Comparison of ENCODE assay signal across 9 mouse cellular contexts in genomic region chr9:83487771-83488470, GRCm38 (mm10). TPM values are rescaled to one million over a fixed set of nuclear protein-coding genes. Genes with fewer than 3 reads are reported as not detected.
A peak's percentile ranks its signal among the peaks of the same experiment; 100 is the strongest.
DNase-seq lines count a peak whose midpoint lies in the region; ATAC-seq lines count a peak whose summit lies in the region.
"Had no signal": no experiment of that assay in that cellular context is flagged by ENCODE, and none has a peak within 500 bp of the region (broad histone marks: within the 10 kb centered on the region; RNA-seq: fewer than 3 reads in every experiment).

No protein-coding gene starts in this region.

- H3K4me2 ChIP-seq in forebrain, embryonic 14.5 days (ENCODE audit: low read length), result peak overlapping the region; percentile 18

- 34% methylated on average over 9 of the region's 9 CpGs for WGBS in forebrain, embryonic 14.5 days

- H3K27me3 ChIP-seq in forebrain, embryonic 14.5 days (replicated peaks; ENCODE audit: control insufficient read depth, insufficient read depth, low read length), result no peaks in the 10 kb centered on the region
- H3K27me3 ChIP-seq: lung, embryonic 15.5 days had no signal

- ATAC-seq in forebrain, embryonic 14.5 days, result peak; percentile 97

- H3K9me3 ChIP-seq in forebrain, embryonic 14.5 days (replicated peaks; ENCODE audit: control insufficient read depth, low read length), result no peaks in the 10 kb centered on the region
- H3K9me3 ChIP-seq: lung, embryonic 15.5 days had no signal

- peak overlapping the region; percentile 84 for H3K27ac ChIP-seq in forebrain, embryonic 14.5 days (ENCODE audit: low read depth, low read length)
- H3K27ac ChIP-seq: lung, embryonic 15.5 days had no signal

- no peaks in the 10 kb centered on the region; the same call in 1 of the 2 replicates for H3K4me1 ChIP-seq in forebrain, embryonic 14.5 days (ENCODE audit: control insufficient read depth, insufficient read depth, low read length)

- DNase-seq in kidney, postnatal 4 days, result peak; percentile 1 to 6
- DNase-seq in kidney, postnatal 36 days, result no peak
- peak; percentile 92 for DNase-seq in forebrain, embryonic 14.5 days (ENCODE audit: low spot score)
- DNase-seq in layer of hippocampus, postnatal 10 days (ENCODE audit: low spot score in 2 of 2), result peak; percentile 25 to 28
- peak; percentile 49 to 68 for DNase-seq in right cerebral cortex, postnatal 10 days (ENCODE audit: low spot score in 2 of 2)
- no peak for DNase-seq in heart, adult 9 months (ENCODE audit: low spot score in 2 of 2)
- DNase-seq in adrenal gland, adult 18-20 months (ENCODE audit: low spot score in 2 of 2), result no peak
- no peak for DNase-seq in B cell, adult 2 months

- H3K4me3 ChIP-seq in forebrain, embryonic 14.5 days (ENCODE audit: low read depth, low read length), result no peak overlapping the region
- H3K4me3 ChIP-seq: lung, embryonic 15.5 days had no signal

- H3K36me3 ChIP-seq in forebrain, embryonic 14.5 days (ENCODE audit: control insufficient read depth, insufficient read depth, low read length), result no peaks in the 10 kb centered on the region
- H3K36me3 ChIP-seq: lung, embryonic 15.5 days had no signal

- no peak overlapping the region for H3K9ac ChIP-seq in forebrain, embryonic 14.5 days (ENCODE audit: low read length)
- H3K9ac ChIP-seq: lung, embryonic 15.5 days had no signal

RNA-seq across cellular contexts. Expression of gene Lca5, which starts 47.0 kb away (rescaled TPM):
- polyA plus RNA-seq in forebrain, embryonic 14.5 days (2014; fragmentation: Nextera tagmentation; extraction: Ambion mirVana), result 21.2 and 23.8 TPM in 2 replicates
- total RNA-seq in layer of hippocampus, postnatal 10 days (2021), result 10 to 100 TPM; 14.3 to 18.2 TPM
- total RNA-seq in adrenal gland, adult 18-20 months (2021), result 1 to 10 TPM; 3.4 to 4.6 TPM

Comparison
In these comparisons a context has a peak if more than half of its experiments do, and no peak if none do; other contexts are left out.
1. DNase-seq: peak in kidney, postnatal 4 days (2 of 2), forebrain, embryonic 14.5 days (single experiment), layer of hippocampus, postnatal 10 days (2 of 2) and right cerebral cortex, postnatal 10 days (2 of 2); none in kidney, postnatal 36 days (0 of 2), heart, adult 9 months (0 of 2), adrenal gland, adult 18-20 months (0 of 2) and B cell, adult 2 months (0 of 2).